Mouse (Mus musculus) layer of hippocampus, adult 9-11 months (tissue): ENCODE measurements around the gene Epha8.
A peak's percentile ranks its signal among the peaks of the same experiment; 100 is the strongest.

ENCODE experiments used
- DNase-seq: peaks from one replicate; pipeline ENCODE4 v3.0.0; 2022

Epha8 gene

DNA sequence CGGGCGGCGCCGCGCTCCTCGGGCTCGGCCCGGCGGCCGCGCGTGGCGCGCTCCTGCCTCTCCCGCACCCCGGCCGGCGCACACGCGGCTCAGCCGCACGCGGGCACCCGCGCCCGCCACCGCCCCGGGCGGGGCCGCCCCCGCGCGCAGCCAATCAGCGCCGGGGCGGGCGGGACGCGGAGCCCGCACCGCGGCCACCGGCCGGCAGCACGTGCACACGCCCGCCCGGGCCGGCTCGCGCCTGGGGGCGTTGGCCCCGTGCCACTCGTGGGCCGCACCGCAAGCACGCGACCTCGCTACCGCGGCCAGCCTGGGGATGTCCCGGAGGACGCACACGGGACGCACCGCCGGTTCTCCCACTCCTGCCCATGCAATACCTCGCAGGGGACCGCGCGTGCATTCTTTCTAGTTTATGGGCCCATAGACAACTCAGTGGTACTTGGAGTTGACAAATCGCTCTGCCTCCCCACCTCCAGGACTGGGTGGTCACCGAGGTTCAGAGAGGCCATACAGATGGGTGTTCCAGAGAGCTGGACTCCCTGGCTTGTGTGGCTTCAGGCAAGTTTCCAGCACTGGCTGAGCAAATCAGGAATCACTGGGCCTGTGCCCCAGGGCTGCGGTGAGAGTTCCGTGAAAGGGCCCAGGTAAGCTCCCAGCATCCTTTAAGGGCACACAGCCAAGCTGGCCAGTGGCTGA lies at the start of gene Epha8:
Epha8 (minus strand) TSS at position 66 of the 696 bp plus-strand sequence.
- no peak for DNase-seq

GRCm38 (mm10) chr4:137001825-137002224 lies 45.2 kb upstream of the Epha8 start:
- DNase-seq: no peak

DNA sequence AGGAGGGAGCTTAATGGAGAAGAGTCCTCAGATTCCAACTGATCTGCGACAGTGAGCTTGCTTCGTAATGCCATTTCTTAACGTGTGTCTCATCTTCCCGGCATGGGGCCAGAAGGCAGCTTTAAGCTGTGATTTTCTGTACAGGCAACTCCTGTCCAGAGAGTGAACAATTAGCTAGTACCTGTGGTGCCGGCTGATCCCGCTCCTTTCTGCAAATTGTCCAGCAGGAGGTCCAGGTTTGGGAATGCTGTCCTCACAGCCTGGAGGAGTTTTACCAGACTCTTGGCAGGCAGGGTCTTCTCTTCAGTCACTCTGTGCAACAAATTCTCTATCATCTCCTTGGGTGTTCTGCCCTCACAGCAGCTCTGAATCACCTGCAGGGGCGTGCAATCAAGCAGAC lies 44.4 kb upstream of the Epha8 start:
- DNase-seq: no peak

GRCm38 (mm10) chr4:136998371-136998770 lies 41.8 kb upstream of the Epha8 start:
- no peak for DNase-seq

DNA sequence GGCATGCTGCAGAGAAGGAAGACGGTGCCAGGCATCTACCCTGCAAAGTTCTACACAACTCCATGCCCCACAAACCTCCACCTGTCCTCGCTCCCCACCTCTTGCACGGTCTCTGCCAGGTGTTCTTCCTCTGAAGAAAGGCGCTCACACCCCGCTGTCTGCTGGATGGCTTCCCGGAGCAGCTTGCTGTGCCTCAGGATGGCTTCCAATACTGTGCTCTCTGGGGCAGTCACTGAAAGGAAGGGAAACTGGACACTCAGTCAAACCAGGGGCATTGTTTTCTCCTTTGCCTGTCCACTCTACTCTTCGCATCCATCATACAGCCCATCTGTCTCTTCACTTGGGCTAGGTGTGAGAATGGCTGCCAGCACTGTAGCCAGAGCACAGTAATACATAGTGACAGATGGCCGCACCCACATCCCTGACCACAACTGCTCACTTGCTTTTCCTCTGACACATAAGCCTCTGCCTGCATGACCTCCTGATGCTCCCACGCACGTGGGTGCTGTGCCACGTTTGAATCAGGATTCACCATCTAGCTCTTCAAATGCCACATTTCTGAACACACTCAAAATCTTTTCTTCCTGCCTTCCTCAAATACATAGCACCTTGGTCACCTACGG lies 41.2 kb upstream of the Epha8 start:
- DNase-seq: no peak

- DNase-seq: no peak
Observed at GRCm38 (mm10) chr4:136996933-136997332, 40.3 kb upstream of the Epha8 start.

DNA sequence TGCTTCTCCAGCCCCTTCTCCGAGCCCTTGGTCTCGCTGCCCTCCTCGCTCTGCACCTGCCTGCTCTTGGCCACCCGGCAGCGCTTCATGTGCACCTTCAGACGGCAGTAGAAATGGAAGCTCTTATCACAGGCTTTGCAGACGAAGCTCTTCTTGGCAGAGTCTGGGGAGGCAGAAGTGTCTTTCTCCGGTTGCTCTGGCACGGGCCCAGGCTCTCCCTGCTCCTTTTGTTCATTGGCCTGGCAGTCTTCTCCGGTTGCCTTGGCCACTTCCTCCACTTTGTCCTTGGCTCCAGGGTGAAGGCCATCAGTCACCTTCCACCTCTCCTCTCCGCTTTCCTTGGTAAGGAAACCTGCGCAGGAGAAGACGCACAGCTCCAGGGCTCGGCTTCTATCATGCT lies 38.7 kb upstream of the Epha8 start:
- no peak for DNase-seq

- no peak for DNase-seq
Observed at GRCm38 (mm10) chr4:136981993-136982695, 25.5 kb upstream of the Epha8 start.

GRCm38 (mm10) chr4:136981347-136981746 lies 24.7 kb upstream of the Epha8 start:
- DNase-seq: peak; percentile 17

DNA sequence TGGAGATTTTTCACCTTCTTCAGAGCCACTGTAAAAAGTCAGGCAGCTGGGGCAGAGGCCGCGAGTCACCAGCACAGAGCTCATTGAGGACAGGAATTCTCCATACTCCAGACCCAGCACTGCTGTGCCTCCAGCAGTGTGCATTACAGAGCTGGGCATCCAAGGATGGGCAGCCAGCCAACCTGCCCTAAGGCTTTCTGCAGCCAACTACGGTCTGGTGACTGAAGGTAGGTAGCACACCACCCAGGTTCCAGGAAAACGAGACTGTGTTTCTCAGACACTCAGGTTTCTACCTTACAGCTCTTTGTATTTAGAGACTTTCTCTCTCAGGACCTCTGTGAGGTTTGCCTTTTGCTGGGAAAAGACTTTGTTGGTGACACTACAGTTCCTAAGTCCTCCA lies 24.3 kb upstream of the Epha8 start:
- DNase-seq: no peak

- no peak for DNase-seq
Observed at GRCm38 (mm10) chr4:136977244-136977643, 20.6 kb upstream of the Epha8 start.

GRCm38 (mm10) chr4:136970939-136971338 lies 14.3 kb upstream of the Epha8 start:
- DNase-seq: no peak

- DNase-seq: no peak
Observed at GRCm38 (mm10) chr4:136969503-136970276, 13.1 kb upstream of the Epha8 start.

- DNase-seq: no peak
Observed at GRCm38 (mm10) chr4:136969096-136969495, 12.5 kb upstream of the Epha8 start.

DNA sequence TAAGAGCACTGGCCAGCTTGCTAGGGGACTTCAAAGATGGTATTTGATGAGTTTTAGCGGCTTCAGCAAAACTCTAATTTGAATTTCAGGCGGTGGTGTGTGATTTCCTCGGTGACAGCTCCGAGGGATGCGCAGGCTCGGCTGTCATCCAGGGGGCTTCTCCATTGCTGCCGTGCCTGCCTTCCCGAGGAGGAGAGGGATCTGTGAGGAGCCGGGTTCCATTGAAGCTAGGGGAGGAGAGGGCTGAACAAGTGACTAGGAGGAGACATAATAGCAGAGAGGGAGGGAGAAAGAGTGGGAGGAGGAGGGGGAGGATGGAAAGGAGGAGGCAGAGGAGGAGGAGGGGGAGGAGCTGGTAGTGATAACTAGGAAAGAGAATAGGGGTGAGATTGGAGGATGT lies 10.9 kb upstream of the Epha8 start:
- DNase-seq: no peak

DNA sequence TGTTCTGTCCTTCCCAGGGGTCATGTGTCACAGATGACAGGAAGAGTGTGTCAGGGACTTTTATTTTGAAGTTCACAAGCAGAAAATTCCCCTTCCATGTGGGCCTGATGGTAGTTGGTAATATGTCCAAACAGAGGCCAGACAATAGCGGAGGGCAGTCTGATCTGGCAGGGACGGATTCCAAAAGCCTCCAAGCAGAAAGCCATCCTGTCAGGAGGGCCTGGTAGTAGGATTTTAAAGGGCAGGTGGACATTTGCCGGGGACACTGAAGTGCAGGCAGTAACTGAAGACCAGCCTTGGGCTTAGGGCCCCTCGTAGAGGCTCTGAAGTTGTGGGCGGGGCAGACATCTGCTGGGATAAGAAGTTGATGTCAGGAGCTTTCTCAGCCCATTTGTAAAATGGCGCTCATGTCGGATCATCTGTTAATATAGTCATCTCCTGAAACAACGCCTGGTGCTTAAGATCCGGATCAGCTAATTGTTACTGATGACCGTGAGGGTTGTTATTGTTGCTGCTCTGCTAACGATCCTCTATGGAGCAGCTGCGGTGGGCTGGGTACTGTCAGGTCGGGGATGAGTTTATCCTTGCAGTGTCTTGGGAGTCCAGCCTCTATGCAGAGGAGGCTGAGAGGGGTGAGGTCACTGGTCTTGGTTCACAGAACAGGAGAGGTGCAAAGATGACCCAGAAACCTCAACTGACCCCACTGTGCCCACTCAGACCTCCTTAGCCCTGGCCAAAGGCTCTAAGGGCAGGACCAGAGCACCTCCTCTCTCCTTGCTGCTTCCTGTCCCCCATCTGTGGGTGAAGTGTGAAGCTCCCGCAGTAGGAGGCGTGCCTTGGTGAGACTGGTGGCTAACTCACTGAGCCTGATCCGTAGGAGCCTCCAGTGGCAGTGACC lies 10.1 kb upstream of the Epha8 start:
- DNase-seq: no peak

- DNase-seq: no peak
Observed at GRCm38 (mm10) chr4:136964990-136965421, 8.4 kb upstream of the Epha8 start.

DNA sequence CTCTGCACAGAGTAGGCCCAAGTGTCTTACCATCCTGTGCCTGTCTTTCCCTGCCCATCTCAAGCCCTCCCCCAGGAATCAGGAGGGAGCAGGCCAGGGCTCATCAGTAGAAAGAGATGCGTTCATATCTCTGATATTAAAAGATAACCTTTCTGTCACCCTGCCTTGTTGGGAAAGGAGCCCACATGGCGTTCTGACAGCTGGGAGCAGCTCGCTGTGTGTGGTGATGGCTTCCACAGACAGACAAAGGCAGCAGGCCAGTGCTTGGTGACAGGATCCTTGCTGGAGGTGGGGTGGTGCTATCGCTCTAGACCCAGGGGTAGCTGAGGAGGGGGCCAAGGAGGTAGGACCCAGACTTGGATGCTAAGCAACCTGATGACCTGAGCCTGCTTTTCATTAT lies 5.8 kb upstream of the Epha8 start:
- DNase-seq: no peak

DNA sequence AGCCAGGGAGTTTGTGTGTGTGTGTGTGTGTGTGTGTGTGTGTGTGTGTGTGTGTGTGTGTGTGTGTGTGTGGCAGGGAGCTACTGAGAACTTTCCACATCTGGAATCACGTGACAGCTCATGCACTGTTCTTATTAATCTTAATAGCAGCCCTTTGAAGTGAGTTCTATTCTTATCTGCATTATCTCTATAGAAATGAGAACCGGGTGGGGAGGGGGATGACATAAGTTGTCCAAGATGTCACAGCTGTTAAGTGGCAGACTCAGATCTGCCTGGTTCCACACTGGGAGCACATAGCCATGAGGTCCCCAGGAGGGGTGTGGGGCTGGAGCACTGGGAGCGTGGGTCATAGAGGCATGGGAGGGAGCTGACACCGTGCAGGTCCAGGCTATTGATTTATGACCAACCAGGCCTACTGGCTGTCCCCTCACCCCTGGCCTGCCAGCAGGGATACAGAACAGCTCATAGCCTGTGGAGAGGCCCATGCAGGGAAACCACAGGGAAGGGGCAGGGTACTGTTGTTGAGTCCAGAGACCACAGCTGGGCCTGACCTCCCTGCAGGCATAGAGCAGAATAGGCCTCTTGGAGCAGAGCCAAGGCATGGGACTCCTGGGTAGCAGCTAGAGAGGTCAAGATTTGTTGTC lies 5.1 kb upstream of the Epha8 start:
- DNase-seq: no peak

GRCm38 (mm10) chr4:136960581-136960980 lies 4.0 kb upstream of the Epha8 start:
- DNase-seq: no peak

DNA sequence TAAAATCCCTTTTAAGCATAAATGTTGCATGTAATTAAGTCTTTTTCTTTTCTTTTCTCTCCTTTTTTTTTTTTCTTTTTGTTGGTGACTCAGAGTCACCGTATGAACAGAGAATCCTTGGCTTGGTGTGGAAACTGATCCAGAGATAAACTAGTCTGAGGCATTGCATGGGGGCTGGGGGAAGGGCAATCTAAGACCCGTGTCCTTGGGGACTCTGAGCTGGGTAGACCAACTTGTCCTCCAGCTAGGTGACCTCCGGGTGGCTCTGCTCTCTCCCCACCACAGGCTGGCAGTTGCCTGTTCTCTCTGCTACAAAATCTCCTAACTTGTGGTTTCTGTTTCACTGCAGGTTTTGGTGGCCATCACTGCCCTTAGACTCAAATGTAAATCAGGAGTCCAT lies 3.5 kb upstream of the Epha8 start:
- no peak for DNase-seq

DNA sequence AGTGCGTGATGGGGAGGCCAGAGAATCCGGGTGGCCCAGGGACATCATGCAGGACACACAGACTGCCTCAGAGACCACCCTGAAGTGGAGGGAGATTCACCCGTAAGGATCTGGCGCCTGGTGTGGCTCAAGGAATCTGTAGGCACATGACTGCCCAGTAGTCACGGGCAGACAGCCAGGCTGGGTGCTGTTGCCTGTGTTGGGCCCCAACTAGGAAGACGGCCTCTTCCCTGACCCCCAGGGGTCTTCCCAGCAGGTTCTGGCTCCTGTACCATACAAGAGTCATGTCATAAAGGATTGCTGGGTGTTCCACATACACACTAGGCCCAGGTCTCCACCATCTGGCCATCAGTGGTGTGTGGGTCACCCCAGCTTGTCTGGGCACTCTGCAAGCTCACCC lies 2.1 kb downstream of the Epha8 start:
- DNase-seq: no peak
